Mouse (Mus musculus): Measurements from ENCODE around the gene Prss16. TPM values are rescaled to one million over a fixed set of nuclear protein-coding genes. Genes with fewer than 3 reads are reported as not detected.

Gene Prss16
- total and polyA plus RNA-seq, 3 experiments, result 0.47 TPM; not detected in 2

- Histone ChIP-seq H3K79me2 (ENCODE audit: control insufficient read depth, insufficient read depth, low read length, poor library complexity) (no peaks in the 10 kb centered on the region), H3K9ac (ENCODE audit: control insufficient read depth, low read depth, low read length, poor library complexity, severe bottlenecking) (peak overlapping the region; percentile 44), H3K4me1 (ENCODE audit: control insufficient read depth in 1 of 2, insufficient read depth in 2 of 2, low read length in 2 of 2) (peaks cover 0 to 16% of the 10 kb centered on the region in 2 experiments; a peak in 1 of 4 replicates), H3K27me3 (ENCODE audit: control insufficient read depth in 1 of 2, insufficient read depth in 2 of 2, low read length in 2 of 2) (peaks cover 2 to 6% of the 10 kb centered on the region in 2 experiments; a peak in 3 of 4 replicates), H3K27ac (ENCODE audit: control insufficient read depth, low read depth, low read length) (no peak overlapping the region), H3K36me3 (ENCODE audit: control insufficient read depth in 1 of 2, insufficient read depth in 2 of 2, low read length in 2 of 2) (peaks cover 0 to 11% of the 10 kb centered on the region in 2 experiments; a peak in 2 of 4 replicates), H3K9me3 (replicated peaks; ENCODE audit: insufficient read depth, low read length) (no peaks in the 10 kb centered on the region), H3K4me3 (ENCODE audit: control insufficient read depth in 1 of 2, insufficient read depth in 1 of 2, low read depth in 2 of 2, low read length in 2 of 2) (peak overlapping the region; percentile 47 to 58)
- TF ChIP-seq POLR2AphosphoS5 (IDR thresholded peaks at IDR 0.05; ENCODE audit: borderline replicate concordance, low read depth, low read length), result no peak
- no peak for TF ChIP-seq ZMIZ1 (IDR thresholded peaks at IDR 0.05; ENCODE audit: low read depth, low read length)
- TF ChIP-seq MXI1 (IDR thresholded peaks at IDR 0.05; ENCODE audit: low read depth, low read length), result no peak
- no peak for TF ChIP-seq CHD1 (IDR thresholded peaks at IDR 0.05; ENCODE audit: low read depth, low read length)
- no peak for TF ChIP-seq MAX (IDR thresholded peaks at IDR 0.05; ENCODE audit: low read length)
- no peak for TF ChIP-seq NELFE (IDR thresholded peaks at IDR 0.05; ENCODE audit: low read depth, low read length)
- no peak for TF ChIP-seq MYB (IDR thresholded peaks at IDR 0.05; ENCODE audit: low read depth, low read length)
- TF ChIP-seq KAT2A (conservative IDR thresholded peaks at IDR 0.05; ENCODE audit: low read depth, low read length), result no peak
- TF ChIP-seq ZC3H11A (IDR thresholded peaks at IDR 0.05; ENCODE audit: low read depth, low read length), result no peak
- no peak for TF ChIP-seq JUND (IDR thresholded peaks at IDR 0.05; ENCODE audit: low read depth, low read length)
- no peak for TF ChIP-seq GATA1 (IDR thresholded peaks at IDR 0.05; ENCODE audit: low read depth, low read length)
- TF ChIP-seq CHD2 (IDR thresholded peaks at IDR 0.05; ENCODE audit: low read length), result no peak
- TF ChIP-seq SIN3A (IDR thresholded peaks at IDR 0.05; ENCODE audit: low read length), result no peak
- no peak for TF ChIP-seq MAFK (IDR thresholded peaks at IDR 0.05; ENCODE audit: borderline replicate concordance, low read depth, low read length)
- TF ChIP-seq E2F4 (IDR thresholded peaks at IDR 0.05; ENCODE audit: borderline replicate concordance, low read depth, low read length), result no peak
- no peak for DNase-seq (ENCODE audit: low read depth, low spot score)
Measured at GRCm38 (mm10) chr13:21996840-21997185, 12.7 kb downstream of the Prss16 start.

GRCm38 (mm10) chr13:21996101-21996839, 13.3 kb downstream of the Prss16 start:
- no peak overlapping the region for H3K27ac ChIP-seq (ENCODE audit: control insufficient read depth, low read depth, low read length)
- peak; percentile 83 for DNase-seq (ENCODE audit: low read depth, low spot score)
- H3K79me2 ChIP-seq (ENCODE audit: control insufficient read depth, insufficient read depth, low read length, poor library complexity), result no peaks in the 10 kb centered on the region
- no peaks in the 10 kb centered on the region for H3K9me3 ChIP-seq (replicated peaks; ENCODE audit: insufficient read depth, low read length)
- peak overlapping the region; percentile 57 to 72 for H3K4me3 ChIP-seq (ENCODE audit: control insufficient read depth in 1 of 2, insufficient read depth in 1 of 2, low read depth in 2 of 2, low read length in 2 of 2)
- TF ChIP-seq TBP (IDR thresholded peaks at IDR 0.05; ENCODE audit: low read depth, low read length) (peak; percentile 99), MAFK (IDR thresholded peaks at IDR 0.05; ENCODE audit: borderline replicate concordance, low read depth, low read length) (peak; percentile 67; the same call in 1 of the 2 replicates), POLR2AphosphoS2 (IDR thresholded peaks at IDR 0.05; ENCODE audit: low read length) (no peak), MYC (IDR thresholded peaks at IDR 0.05; ENCODE audit: low read depth, low read length) (no peak)
- peaks cover 2 to 6% of the 10 kb centered on the region in 2 experiments; a peak in 3 of 4 replicates for H3K27me3 ChIP-seq (ENCODE audit: control insufficient read depth in 1 of 2, insufficient read depth in 2 of 2, low read length in 2 of 2)
- H3K9ac ChIP-seq (ENCODE audit: control insufficient read depth, low read depth, low read length, poor library complexity, severe bottlenecking), result peak overlapping the region; percentile 44
- H3K4me1 ChIP-seq (ENCODE audit: control insufficient read depth in 1 of 2, insufficient read depth in 2 of 2, low read length in 2 of 2), result peaks cover 0 to 12% of the 10 kb centered on the region in 2 experiments; a peak in 1 of 4 replicates
- H3K36me3 ChIP-seq (ENCODE audit: control insufficient read depth in 1 of 2, insufficient read depth in 2 of 2, low read length in 2 of 2), result peaks cover 0 to 11% of the 10 kb centered on the region in 2 experiments; a peak in 2 of 4 replicates
